Mouse (Mus musculus): Measurements from ENCODE around the gene 4931429L15Rik.
"Not testable (repeated sequence)": the region's sequence is repeated elsewhere in the genome, so short reads cannot be mapped to it uniquely, and the experiment has no call there.

4931429L15Rik gene

DNA sequence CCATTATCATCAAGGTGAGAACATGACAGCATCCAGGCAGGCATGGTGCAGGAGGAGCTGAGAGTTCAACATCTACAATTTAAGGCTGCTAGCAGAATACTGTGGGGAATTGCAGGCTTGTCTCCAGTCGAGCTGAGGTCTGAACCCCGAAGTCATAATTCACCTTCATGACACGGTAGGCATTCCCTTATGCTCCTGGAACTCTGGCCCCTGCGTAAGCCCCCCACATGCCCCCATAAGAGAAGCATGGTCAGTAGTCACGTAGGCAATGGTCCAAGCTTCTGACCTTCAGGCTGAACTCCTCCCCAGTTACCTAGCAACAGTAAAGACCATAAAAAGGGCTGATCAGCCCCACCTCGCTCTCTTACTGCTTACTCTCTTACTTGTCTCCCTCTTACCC lies at the start of gene 4931429L15Rik:
TSS of gene 4931429L15Rik (minus strand) at position 101 of the 400 bp plus-strand sequence.
- not testable (repeated sequence) for DNase-seq (ENCODE audit: low spot score)

DNA sequence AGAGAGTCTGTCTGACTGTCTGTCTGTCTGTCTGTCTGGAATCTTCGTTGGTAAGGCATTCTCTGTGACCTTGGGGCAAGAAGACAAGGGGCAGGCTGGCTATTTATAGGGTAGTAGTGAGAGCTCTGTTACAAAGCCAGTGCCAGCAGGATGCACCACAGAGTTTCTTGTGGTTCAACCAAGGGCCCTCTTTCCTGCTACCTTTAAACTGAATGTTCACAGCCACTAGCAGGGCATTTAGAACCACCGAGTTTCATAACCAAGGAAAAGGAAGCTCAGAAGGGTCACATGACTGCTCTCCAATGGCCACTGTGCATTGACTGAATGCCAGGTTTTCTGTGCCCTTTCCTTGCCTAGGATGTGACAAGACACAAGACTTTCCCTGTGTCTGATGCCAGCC lies 42.7 kb upstream of the 4931429L15Rik start:
- DNase-seq (ENCODE audit: low spot score): peak; percentile 6

DNA sequence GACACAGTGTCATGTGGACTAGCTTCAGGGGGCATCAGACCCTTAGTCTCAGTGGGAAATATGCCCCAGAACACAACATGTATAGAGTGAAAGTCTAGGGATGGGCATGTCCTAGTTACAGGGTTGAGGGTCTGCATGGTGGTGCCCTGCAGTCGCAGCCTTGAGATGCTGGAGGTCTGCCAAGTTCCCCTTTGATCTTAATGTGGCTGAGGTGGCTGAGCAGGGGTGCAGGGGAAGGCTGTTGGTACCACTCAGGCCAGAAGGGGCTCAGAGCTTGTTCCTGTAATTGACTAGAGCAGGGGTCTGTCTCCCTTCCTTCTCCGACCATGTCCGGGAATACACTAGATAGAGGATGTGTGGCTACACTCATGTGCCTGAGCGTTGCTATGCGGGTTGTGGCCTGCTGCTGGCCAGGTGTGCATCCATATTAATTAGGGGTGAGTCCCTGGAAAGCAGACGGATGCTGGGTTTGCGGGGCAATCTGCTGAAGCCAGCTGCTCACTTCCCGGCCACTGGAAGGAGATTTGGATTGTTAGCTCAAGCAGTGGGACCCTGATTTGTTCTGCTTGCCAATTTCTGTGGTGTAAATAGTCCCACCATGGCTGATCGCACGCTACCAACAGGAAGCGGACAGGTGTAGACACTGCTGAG lies 41.8 kb upstream of the 4931429L15Rik start:
- no peak for DNase-seq (ENCODE audit: low spot score)

DNA sequence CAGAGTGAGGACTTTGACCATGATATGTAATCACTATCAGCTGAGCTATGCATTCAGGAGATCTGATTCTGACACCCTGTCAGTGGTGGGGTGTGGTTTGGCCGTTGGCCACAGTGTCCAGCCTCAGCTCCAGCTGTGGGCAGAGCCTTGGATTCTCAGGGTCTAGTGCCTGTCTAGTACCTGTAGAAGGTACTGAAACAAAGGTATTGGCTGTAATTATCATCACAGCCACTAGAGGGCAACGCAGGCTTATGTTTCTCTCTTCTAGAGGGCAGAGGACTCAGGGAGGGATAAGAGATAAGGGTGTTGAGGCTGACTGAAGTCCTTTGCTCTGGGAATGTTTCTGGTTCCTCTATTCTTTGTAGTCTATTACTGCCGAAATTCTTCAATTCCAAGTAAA lies 34.2 kb upstream of the 4931429L15Rik start:
- peak; percentile 62 for DNase-seq (ENCODE audit: low spot score)

DNA sequence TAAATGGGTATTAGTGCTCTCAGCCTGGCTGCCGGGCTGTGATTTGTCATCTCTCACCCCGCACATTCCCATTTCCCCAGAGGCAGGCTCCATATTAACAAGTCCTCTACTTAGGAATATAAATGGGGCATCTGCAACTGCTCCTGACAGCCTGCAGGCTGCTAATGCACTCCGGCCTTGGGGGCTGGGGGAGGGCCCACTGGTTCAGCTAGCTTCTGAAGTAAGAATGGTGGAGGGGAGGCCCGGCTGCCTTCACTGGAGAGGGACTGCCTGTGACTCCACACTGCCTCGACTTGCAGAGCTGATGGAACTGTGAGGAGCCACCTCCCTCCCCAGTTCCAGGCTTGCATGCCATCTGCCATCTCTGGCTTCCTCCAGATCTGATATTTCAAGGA lies 33.5 kb upstream of the 4931429L15Rik start:
- no peak for DNase-seq (ENCODE audit: low spot score)

DNA sequence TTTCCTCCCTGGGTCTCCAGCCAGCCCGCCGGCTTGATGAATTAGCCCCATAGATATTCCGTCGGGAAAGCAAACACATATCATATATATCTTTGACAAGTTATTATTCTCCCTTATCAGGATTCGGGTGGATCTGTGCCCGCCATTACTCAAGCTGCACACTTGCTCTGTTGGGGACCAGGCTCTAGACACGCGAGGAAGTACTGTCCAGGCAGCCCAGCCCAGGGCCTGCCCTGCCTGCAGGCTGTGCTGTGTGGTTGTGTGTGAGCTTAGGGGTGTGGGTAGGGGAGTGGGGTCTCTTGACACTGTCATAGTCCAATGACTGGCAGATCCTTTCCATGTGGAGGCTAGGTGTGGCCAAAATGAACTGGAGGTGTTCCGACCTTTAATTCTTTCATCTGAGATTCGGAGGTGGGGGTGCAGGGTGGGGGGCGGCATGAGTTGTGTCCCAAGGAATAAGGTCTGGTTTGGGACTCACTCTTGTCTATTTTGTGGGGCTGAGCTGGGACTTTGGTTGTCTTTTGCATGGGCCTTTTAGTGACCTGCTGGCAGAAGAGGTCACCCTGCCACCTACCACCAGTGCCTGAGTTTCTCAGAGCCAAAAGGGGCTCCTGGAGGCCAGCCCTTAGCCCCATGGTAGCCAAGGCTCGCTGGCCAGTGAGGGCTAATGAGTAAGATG lies 33.0 kb upstream of the 4931429L15Rik start:
- DNase-seq (ENCODE audit: low spot score): no peak

DNA sequence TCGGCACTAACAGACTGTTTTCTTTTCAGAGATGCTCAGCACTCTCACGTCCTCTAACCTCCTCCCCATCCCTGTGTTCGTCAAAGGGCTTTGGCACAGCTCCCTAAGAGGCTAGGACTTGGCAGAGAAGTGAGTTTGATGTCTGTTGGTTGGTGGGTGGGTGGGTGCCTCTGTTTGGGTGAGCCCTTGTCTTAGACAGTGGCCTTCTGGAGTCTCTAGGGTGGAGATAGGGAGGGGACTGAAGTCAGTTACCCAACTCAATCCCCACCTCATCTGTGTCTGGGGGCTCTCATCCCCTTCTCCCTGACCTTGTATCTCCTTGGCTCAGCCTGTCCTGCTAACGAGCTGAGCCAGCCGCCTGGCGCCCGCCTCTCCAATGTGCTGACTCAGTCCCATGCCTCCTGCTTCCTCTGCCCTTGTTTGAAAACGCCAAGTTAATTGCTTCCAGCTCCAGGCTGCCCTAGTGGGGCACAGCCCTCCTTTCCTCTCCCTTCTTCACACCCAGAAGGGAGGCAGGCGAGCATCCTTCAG lies 30.7 kb upstream of the 4931429L15Rik start:
- DNase-seq (ENCODE audit: low spot score): peak; percentile 4

DNA sequence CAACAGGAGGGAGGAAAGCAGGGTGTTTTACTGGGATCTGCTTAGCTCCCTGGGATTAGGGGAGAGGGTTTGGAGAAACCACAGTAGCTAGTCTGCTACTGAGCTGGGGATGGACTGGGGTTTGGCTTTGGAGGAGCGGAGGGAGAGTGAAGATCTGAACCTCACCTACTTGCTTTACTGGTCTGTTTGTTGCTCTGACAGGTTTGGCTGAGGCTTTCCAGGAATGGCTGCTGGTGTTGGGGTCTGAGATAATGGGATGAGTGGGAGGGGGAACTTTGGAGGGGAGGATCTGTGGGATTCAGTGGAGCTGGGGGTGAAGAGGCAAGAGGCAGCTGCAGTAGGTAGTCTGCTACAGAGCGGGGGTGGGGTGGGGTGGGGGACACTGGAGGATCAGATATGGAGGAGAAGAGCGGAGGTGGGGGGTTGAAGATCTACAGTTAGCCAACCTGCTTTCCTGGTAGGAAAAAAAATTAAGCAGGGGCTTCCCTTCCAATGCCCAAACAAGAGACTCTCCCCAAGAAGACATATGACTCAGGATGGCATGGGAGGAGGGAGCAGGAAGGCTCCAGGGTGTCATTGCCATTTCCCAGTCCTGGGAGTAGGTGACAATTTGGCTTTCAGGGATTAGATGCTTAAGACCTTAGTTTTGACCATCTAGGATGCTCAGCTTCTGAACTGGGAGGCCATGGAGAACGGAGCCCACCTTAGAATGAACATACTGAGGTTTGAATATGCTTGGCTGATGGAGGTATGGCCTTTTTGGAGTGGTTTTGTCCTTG lies 26.3 kb upstream of the 4931429L15Rik start:
- DNase-seq (ENCODE audit: low spot score): no peak

DNA sequence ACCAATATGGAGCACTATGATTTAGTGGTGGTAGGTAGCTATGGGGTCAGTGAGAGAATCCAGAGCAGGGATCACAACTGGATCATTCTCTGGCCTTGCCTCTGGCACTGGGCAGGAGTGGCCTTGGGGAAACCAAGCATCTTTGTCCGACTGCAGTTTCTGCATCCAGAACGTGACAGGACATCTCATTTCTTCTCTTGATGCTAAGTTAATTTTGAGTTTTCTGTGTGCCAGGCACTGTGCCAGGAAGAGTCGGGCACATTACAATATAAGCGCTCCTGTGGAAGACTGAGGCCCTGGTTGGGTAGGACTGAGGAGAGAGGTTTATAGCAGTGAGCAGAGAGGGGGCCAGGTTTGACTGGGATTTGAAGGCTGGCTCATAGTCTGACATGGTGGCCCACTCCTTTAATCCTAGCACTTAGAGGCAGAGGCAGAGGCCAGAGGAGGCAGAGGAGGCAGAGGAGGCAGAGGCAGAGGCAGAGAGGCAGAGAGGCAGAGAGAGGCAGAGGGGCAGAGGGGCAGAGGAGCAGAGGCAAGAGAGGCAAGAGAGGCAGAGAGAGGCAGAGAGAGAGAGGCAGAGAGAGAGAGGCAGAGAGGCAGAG lies 19.4 kb upstream of the 4931429L15Rik start:
- no peak for DNase-seq (ENCODE audit: low spot score)

DNA sequence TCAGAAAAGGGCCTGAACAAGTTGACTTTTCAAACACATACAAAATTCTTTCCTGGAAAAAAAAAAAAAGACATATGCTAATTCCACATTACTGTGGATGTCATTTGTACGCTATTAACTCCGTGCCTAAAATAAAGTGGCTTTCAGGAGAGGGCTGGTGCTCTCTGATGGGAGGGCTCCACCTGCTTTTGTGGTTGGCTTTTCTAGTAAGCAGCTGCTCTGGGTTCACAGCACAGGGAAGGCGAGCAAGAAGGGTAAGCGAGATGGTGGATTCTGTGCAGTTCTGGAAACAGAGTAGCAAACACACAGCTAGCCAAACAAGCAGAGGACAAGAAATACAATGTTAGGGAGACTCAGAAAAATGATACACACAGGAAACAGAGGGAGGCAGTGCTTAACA lies 18.6 kb upstream of the 4931429L15Rik start:
- no peak for DNase-seq (ENCODE audit: low spot score)

DNA sequence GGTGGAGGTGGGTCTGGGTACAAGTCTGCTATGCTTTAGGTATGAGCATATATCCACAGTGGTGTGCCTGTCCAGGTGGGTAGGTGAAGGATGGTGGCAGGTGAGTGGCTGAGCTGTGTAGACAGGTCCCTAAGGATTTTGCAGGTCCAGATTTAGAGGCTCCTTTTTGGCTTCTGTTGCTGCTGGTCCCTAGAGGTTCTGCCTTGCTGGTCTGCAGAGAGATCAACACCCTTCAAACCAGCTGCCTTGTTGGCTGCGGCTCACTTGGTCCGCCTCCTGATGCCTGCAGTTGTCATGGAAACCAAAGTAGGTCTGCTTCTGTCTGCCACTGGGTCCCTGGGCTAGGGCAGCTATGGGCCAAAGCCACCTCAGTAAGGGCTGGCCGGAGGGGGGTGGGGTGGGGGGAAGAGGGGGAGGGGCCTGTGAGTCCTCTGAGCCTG lies 18.1 kb upstream of the 4931429L15Rik start:
- DNase-seq (ENCODE audit: low spot score): no peak

DNA sequence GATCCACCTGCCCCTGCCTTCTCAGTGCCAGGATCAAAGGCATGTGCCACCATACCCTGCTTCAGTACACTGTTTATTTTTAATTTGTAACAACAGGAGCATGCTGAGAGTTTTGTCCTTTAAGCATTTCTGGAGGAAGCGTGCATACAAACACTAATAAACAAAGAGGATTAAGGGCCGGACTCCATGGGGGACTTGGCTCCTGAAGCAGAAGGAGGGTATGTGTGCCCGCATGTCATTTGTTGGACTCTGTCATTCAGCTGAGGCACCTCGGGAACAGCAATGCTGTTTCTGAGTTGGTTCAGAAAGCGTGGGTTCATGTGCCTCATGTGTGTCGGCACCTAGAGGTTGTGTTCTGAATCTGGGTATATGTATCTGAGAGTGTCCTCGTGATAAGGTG lies 17.5 kb upstream of the 4931429L15Rik start:
- no peak for DNase-seq (ENCODE audit: low spot score)

DNA sequence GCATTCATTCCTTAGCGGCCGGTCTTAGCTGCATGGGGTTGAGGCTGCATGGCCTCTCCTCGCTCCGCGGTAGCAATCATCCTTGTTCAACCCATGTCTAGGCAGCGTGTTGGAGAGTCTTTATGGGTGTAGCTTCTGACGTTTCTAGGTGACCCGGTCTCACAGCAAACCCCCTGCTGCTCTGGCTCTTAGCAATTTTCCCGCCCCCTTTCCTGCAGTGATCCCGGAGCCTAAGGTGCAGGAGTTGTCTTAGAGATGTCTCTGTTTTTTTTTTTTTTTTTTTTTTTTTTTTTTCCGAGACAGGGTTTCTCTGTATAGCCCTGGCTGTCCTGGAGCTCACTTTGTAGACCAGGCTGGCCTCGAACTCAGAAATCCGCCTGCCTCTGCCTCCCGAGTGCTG lies 16.5 kb upstream of the 4931429L15Rik start:
- not testable (repeated sequence) for DNase-seq (ENCODE audit: low spot score)

DNA sequence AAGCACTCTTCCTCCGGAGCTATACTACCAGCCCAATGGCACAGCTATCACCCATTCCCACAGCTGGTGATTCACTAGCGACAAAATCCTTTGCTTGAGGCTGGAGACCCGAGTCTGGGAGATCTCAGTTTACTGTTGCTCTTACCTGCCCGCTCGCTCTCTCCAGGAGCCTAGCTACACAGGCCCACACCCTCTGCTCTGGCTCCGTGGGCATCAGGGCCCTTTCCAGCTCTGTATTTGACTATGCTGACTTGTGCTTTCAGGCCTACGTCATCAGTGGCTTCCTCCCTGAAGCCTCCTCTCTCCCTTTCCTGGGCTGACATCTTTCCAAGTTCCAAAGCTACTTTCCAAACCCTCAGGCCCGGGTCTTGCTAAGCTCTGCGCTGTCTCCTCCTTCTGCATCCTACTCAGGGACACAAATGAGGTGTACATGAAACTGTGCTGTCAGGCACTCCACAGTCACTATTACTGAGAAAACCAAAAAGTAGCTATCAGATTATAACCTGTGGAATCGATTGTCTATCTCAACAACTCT lies 15.7 kb upstream of the 4931429L15Rik start:
- no peak for DNase-seq (ENCODE audit: low spot score)

DNA sequence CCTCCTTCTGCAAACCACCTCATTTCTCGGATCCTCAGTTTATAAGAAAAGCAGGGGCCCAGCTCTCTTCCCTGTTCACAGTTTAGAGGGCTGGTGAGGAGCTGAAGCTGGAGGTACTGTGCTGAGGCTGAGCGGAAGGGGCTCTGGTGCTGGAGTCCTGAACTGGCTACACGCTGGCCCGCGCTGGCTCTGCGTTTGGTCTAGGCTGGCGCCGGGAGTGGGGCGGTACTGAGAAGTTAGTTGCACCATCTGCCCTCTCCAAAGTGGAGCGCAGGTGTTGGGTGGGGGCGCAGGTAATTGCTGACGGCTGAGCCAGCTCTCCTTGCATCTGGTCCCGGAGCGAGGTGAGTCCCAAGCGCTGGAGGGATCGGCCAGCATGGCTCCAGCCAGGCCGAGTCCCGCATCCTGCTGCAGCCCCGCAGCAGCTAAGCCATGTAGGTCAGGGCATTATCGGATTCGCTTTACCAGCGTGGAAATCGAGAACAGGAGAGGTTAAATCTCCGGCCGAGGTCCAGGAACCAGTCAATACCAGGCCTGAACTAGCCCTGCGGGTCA lies 14.8 kb upstream of the 4931429L15Rik start:
- no peak for DNase-seq (ENCODE audit: low spot score)

DNA sequence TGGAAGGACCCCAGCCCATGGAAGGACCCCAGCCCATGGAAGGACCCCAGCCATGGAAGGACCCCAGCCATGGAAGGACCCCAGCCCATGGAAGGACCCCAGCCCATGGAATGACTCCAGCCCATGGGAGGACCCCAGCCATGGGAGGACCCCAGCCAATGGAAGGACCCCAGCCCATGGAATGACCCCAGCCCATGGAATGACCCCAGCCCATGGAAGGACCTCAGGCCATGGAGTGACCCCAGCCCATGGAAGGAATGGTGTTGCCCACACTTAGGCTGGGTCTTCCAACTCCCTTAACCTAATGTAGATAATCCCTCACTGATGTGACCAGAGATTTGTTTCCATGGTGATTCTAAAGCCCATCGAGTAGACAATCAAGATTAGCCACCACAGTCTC lies 11.5 kb upstream of the 4931429L15Rik start:
- no peak for DNase-seq (ENCODE audit: low spot score)

DNA sequence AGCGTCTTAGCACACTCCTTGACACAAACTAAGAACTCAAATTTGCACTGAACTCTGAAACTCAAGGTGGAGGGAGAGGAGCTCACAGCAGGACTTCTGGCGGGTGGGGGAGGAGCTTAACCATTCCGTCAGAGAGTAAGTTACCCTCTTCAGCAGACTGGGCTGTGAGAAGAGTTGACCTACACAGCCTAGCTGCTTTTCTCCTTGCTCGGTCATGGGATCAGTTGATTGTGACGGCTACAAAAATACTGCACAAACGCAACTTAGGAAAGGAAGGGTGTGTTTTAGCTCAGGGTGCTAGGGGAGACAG lies 10.8 kb upstream of the 4931429L15Rik start:
- DNase-seq (ENCODE audit: low spot score): no peak

DNA sequence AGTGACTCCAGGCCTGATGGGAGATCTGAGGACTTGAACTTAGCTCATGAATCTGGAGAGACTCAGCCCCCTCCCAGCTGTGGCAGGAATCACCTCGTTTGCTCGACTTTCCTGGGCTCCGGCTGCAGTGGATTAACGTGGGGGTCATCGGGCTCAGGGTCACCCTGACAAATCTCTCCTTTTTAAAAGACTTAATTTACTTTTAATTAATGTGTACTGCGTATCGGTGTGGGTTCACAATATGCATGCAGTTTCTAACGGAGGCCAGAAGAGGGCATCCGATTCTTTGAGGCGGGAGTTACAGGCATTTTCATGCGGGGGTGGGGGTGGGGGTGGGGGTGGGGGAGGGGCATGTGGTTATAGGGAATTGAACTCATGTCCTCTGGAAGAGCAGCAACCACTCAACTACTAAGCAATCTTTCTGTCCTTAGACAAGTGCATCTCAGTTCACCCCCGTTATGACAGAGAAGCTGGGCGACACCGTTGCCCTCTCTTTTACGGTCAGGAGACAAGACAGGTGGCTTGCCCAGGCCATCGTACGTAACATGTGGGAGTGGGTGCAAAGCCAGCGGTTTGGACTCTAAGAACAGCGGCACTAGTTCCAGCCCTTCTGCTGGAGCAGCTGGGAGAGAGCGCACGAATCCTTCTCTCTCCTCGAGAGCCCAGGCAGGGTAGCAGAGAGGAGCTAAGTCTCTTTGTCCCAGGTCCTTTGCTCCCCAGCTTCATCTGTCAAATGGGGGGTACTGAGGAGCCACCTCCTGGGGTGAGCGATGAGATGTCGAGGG lies 10.2 kb upstream of the 4931429L15Rik start:
- DNase-seq (ENCODE audit: low spot score): no peak

DNA sequence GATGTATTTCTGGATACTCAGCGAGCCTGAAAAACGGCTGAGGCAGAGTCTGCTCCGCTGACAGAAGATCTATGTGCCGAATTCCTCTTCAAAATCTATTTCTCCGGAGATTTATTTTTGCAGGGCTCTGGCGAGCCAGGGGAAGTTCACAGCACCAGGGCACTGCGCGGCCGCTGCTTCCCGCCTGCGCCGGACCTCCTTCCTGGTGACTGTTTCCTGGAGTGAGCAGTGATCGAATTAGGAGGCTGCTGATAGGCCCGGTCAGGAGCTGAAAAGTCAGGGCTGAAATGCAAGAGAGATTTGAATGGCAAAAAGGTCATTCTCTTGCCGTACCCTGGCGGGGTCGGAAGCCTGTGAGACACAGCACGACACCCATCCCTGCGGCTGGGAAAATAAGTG lies 9.5 kb upstream of the 4931429L15Rik start:
- DNase-seq (ENCODE audit: low spot score): no peak

DNA sequence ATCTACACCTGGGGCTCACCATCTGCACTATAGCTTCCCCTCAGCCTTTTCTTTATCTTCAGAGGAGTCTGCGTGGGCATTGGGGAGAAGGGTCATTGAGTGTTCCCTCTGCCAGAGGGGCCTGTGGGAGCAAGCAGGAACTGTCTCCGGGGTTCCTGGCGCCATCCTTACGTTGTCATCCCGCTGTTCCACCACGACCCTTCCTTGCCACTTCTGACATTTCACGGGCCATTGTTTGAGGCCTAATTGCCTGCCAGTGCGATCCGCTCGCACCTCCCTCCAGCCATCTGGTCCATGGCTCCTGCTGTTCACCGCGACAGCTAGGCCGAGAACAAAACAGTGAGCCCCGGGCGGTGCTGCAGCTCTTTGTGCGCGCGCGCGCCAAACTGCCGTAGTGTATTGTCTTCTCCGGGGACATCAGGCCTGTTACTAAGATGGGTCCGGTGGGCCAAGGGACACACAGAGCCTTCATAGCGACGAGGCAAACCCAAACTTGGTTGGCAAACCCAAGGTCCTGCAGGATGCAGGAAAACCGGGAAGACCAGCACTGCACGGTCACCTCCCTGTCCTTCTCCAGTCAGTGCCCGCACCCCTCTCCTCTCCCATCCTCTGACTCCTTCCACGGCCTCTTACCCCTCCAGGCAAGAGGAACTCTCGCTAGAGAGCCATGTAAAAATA lies 8.9 kb upstream of the 4931429L15Rik start:
- no peak for DNase-seq (ENCODE audit: low spot score)

Measured in adipocyte (in vitro differentiated cells).